Mouse (Mus musculus): Measurements from ENCODE around the gene Gucd1.
"Not testable (repeated sequence)": the region's sequence is repeated elsewhere in the genome, so short reads cannot be mapped to it uniquely, and the experiment has no call there.

Gucd1 gene

GRCm38 (mm10) chr10:75475139-75475850, 42.5 kb downstream of the Gucd1 start:
- not testable (repeated sequence) for DNase-seq (ENCODE audit: low spot score in 2 of 2)

GRCm38 (mm10) chr10:75474571-75474970, 43.2 kb downstream of the Gucd1 start:
- DNase-seq (ENCODE audit: low spot score in 2 of 2) = no peak

- DNase-seq (ENCODE audit: low spot score in 2 of 2) = peak; percentile 41 to 51
These were observed 44.4 kb downstream of the Gucd1 start for GRCm38 (mm10) chr10:75473411-75473810.

DNA sequence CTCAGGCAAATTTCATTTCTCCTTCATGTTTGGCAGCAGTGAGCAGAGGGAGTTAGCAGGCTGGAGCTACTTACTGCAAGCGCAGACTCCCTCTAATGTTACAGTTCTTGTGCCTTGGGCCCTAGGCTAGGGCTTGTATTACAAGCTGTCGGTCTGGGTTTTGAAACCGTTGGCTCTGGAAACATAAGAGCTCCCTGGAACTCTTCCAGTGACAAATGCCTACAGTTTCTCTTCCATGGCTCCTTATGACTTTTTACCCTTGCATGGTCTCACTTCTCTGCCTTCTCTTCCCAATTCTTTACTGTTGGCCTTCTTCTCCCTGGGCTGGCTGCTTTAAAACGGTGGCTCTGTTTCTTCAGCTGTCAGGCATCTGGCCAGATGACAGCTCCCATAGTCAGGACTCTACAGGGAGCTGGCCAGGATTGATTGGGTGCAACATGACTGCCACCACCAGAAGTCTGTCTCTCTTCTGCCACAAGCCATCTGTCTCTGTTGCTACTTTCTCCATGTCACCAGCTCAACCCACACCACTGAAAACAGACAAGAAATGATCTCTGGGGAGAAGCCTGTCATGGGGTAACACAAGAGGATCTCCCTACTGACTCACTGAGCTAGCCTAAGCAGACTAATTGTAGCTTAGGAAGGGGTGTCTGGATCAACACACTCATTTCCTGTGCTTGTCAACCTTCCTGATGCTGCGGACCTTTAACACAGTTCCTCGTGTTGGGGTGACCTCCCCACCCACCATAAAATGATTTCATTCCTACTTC, 51.8 kb downstream of the Gucd1 start:
- DNase-seq (ENCODE audit: low spot score in 2 of 2) = no peak

GRCm38 (mm10) chr10:75462728-75463127, 55.0 kb downstream of the Gucd1 start:
- no peak for DNase-seq (ENCODE audit: low spot score in 2 of 2)

GRCm38 (mm10) chr10:75458329-75458728, 59.4 kb downstream of the Gucd1 start:
- DNase-seq (ENCODE audit: low spot score in 2 of 2) = no peak

- DNase-seq (ENCODE audit: low spot score in 2 of 2) = no peak
These were observed 59.9 kb downstream of the Gucd1 start for GRCm38 (mm10) chr10:75457852-75458251.

GRCm38 (mm10) chr10:75456061-75456831, 61.5 kb downstream of the Gucd1 start:
- DNase-seq (ENCODE audit: low spot score in 2 of 2) = not testable (repeated sequence)

DNA sequence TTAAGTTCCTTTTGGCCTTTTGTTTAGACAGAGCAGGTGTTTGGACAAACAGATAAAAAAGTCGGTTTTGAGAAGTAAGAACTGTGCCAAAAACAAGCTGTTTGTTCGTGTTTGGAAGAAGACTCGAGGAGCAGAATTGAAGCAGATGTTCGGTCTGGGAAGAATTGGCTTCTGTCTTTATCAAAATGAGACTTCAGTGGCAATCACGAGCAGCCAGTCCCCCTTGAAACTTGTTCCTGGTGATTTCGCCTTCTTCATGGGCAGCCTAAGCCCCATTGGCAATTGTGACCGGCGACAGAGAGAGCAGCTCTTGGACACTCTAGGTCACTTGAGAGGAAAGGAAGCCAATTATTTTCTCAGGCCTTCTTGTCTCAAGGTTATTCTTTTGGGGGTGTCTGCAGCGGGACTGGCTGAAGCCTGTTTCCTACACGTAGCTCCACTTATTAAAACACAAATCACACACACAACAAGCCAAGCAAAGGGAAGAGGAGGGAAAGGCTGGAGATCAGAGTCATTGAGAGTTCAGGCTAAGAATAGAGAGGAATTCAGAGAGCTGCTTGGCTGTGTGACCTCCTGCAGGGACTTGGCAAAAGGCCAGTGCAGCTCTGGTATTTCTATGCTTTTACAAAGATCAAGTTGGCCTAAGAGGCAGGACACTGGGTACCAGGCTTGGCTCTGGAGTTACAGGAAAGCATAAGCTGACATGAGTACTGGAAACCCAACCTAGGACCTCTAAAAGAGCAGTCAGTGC, 66.6 kb downstream of the Gucd1 start:
- DNase-seq (ENCODE audit: low spot score in 2 of 2) = no peak

GRCm38 (mm10) chr10:75450331-75450730, 67.4 kb downstream of the Gucd1 start:
- DNase-seq (ENCODE audit: low spot score in 2 of 2) = no peak

DNA sequence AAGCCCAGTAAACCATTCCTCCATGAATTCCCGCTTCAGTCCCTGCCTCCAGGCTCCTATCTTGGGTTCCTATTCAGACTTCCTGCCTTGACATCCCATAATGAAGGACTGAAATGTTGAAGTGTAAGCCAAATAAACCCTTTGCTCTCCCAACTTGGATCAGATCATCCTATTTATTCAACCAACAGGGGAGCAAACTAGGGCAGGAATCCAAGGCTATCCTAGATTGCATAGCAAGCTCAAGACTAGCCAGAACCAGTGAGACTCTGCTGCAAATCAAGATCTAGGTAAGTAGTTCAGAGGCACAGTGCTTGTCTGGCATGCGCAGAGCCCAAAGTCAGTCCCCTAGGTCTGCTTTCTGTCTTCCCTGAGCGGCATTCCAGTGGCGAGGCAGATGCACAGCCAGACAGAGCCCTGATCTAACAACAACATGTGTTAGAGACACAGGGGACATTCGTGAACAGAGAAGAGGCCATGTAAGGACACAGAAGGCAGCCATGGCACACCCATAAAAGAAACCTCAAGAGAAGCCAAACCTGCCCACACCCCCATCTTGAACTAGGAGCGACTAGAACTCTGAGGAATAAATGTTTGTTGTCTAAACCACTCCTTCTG, 68.9 kb downstream of the Gucd1 start:
- DNase-seq (ENCODE audit: low spot score in 2 of 2) = no peak

DNA sequence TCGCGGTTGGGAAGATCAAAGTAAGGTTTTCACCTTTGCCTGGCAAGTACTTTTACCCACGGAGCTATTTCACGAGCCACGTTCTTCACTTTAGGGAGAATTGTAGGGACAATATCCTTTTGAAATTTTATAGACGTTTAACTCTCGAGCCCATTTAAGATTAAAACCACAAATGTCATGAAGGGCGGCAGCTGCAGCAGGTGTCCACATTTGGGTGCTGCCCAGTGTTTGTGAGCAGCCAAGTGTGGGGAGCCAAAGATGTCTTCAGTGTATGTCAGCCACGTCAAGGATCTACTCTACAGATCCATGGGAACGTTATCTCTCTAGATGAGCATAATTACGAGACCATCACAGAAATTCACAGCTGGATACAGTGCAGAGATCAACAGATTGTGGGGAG, 70.3 kb downstream of the Gucd1 start:
- DNase-seq (ENCODE audit: low spot score in 2 of 2) = no peak

GRCm38 (mm10) chr10:75446501-75447083, 71.2 kb downstream of the Gucd1 start:
- peak; percentile 80 to 82 for DNase-seq (ENCODE audit: low spot score in 2 of 2)

DNA sequence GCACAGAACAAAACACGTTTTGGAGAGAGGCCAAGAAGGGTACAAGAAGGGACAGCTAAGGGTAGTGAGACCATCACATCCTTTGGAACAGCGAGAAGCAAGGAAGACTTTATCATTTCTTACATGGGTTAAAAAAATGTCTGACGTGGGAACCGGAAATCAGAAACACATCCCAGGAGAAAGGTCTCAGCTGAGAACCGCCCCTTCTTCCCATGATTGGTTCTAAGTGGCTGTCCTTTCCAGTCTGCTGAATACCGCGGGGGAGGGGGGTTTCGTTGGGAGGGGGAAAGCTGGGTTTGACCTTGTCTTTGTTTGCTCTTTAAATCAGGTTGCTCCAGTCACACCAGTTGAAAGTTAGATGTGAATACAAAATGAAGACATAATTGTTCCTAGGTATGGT, 72.7 kb downstream of the Gucd1 start:
- DNase-seq (ENCODE audit: low spot score in 2 of 2) = no peak

GRCm38 (mm10) chr10:75444111-75444826, 73.5 kb downstream of the Gucd1 start:
- DNase-seq (ENCODE audit: low spot score in 2 of 2) = peak in 1 of 2 experiments; percentile 24

DNA sequence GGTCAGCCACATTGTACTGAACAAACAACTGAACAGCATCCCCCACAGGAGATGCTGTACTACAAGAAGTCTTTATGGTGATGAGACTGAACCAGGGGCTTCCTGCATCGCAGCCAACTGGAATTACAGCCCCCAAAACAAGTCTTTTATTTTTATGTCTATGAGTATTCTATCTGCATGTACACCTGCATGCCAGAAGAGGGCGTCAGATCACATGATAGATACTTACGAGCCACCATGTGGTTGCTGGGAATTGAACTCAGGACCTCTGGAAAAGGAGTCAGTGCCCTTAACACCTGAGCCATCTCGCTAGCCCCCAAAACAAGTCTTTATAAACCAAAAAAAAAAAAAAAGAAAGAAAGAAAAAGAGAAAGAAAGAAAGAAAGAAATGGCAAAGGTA, 74.8 kb downstream of the Gucd1 start:
- no peak for DNase-seq (ENCODE audit: low spot score in 2 of 2)

- DNase-seq (ENCODE audit: low spot score in 2 of 2) = no peak
These were observed 76.0 kb downstream of the Gucd1 start for GRCm38 (mm10) chr10:75441800-75442199.

DNA sequence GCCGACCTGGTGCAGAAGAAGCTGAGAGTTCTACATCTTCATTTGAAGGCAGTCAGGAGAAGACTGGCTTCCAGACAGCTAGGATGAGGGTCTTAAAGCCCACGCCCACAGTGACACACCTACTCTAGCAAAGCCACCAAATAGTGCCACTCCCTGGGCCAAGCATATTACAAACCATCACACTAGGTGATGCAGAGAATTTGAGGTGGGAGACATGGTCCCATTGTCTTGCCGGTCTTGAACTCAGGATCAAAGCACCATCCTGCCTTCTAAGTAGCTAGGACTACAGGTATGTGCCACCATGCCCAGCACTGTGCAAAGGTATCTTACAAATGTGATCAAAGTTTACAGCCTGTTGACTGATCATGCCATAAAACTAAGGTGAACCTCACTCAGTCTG, 77.0 kb downstream of the Gucd1 start:
- DNase-seq (ENCODE audit: low spot score in 2 of 2) = no peak

DNA sequence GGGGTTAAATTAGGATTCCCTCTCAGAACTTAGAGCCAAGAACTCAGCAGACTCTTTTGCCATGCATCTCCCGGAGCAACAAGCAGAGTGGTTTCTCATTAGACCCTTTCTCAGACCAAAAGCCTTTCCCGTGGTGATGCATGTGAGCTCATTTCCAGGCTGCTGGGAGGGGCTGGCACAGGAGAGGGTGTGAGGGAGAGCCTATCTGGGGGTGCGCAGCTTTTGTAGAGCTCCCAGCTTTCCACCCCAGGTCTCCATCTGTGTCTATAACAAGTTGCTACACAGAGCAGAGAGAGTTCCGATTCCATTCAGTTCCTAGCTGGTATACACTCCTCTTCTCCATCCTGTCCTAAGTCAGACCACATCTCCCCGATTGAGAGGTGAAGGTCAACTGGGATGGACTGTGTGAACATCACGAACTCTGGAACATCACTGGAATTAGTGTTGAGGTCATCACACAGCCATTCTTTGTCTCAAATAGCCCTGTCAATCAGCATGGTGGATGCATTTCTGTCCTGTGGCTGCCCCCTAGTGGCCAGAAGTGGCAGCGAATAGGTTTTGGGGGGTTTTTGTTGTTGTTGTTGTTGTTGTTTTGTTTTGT, 78.5 kb downstream of the Gucd1 start:
- DNase-seq (ENCODE audit: low spot score in 2 of 2) = no peak
